Mouse (Mus musculus): ENCODE data around the gene Ap5m1.

DNA sequence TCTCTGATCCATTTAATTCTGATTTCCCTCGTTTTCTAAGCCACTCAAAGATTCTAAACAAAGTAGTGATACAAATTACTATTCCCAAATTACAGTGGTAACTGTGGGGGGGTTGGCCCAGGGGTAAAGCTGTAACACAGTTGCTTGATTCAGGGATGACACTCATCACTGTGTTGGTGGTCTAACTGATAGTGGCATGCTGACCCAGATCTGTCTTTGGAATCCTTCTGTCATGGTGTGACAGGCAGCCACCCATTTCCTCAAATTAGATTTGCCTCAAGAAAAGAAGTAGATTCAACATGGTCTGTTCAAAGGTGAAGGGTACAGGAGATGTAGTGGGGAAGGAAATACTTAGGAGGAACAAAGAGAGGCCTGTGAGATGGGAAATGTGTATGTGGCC lies 72.3 kb downstream of the Ap5m1 start:
- TF ChIP-seq CTCF (conservative IDR thresholded peaks at IDR 0.05; ENCODE audit: insufficient read depth, insufficient read length, low read depth, low read length) (no peak), POLR2A (IDR thresholded peaks at IDR 0.05; ENCODE audit: low read depth, low read length) (no peak)

All from kidney, adult 2 months (tissue).